Mouse (Mus musculus) forebrain, embryonic 13.5 days (tissue): ENCODE data around the gene Rsrc1. TPM values are rescaled to one million over a fixed set of nuclear protein-coding genes. Genes with fewer than 3 reads are reported as not detected.

ENCODE experiments used
- polyA plus RNA-seq: library from polyadenylated mRNA; unstranded; fragments of >200 nt; fragmentation: Nextera tagmentation; extraction: Ambion mirVana; gene quantifications from 2 replicates; pipeline ENCODE4 v1.2.1, GENCODE M21; 2015

The Rsrc1 gene
- polyA plus RNA-seq, 1 experiment from 2014 or later = 32.4 TPM

Other genes with a start within 250 kb of the Rsrc1 start
- gene Shox2, start 381 bp downstream of the Rsrc1 start, polyA plus RNA-seq = 12.2 and 15.2 TPM in 2 replicates